Mouse (Mus musculus): Measurements from ENCODE around the gene Sh3bgrl.

Sh3bgrl gene

DNA sequence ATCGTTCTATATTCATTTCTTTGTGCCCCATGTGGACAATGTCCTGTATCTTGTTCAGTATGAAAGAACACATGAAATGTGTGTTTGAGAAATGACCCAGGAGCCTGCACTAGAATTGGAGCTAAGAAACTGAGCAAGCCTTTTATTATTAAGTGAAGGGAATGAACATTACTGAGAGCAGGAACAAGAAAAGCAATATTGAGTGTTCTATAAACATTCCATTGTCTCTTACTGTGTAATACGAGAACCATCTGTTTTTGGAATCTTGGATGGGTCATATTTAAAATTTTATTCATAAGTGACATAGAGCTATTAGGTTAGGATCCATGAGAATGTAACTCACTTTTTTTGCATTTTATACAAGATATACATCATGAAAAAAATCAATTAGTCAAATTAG is 36.7 kb downstream of the Sh3bgrl start:
- in situ Hi-C loops (cut with MseI, MboI) = no loop called here

DNA sequence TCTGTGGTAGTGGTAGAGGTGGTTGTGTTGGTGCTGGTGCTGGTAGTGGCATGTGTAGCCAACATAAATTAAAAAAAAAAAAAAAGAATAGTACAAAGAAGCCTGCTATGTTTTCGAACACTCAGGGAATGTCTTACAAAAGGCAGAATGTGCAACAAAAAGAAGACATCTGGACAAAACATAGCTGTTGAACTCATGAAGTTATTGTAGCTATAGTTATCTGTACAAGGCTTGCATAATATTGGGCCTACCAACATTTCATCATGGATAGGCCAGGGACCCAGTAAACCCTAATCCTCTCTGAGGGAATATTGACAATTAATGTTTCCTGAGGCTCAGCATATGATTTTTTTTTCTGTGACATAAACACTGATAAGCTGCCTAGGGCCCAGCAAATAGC is 37.3 kb downstream of the Sh3bgrl start:
- in situ Hi-C loops (cut with MseI, MboI) = no loop called here

DNA sequence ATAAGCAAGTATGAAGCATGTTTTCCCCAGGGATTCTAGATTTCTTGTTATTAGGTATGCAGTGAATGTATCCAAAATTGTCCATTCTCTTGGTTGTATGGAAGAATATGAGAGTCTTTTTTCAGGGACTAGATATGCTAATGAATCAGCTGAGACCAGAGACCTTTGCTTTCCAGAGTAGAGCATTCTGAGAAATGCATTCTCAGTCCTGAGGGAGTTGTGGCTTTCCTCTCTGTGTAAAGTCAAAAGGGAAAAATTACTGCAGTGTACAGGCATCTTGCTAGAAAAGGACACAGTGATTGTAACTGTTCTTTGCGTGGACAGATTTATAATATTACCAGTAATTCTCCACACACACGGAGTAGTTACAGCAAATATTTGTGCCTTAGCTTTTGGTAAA is 38.3 kb downstream of the Sh3bgrl start:
- in situ Hi-C loops (cut with MseI, MboI) = no loop called here

DNA sequence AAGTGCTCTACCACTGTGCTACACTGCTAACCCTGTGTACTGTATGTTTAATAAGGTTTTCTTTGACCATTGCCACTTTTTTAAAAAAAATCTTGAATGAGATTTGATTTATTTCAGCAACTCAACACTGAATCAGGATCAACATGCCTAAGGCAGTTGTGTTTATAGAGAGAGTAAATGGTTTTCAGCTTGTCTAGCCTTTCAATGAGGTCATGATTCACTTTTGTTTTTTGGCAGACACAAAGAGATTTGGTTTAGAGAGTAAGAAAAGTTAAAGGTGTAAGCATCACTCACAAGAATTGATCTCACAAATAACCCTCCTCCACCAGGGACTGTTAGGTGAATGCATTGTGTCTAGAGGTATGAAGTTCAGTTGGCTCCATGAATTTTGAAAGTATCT is 41.1 kb downstream of the Sh3bgrl start:
- in situ Hi-C loops (cut with MseI, MboI) = no loop called here

DNA sequence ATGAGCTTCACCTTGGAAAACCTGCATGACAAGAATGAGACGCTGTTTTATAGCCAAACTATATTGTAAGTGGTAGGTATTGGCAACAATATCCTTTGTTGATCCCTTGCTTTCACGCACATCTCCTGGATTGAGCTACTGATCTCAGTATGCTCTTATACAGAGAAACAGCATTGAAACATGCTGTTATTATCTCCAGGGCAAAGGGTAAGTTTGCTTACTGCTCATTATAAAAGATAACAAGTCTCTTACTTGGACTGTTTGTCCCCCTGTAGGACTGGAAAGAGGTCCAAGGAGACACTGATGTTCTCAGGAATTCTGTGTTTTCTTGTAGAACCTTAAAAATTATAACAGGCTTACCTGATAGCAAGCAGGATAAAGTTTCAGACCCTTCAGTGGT is 41.7 kb downstream of the Sh3bgrl start:
- in situ Hi-C loops (cut with MseI, MboI) = no loop called here

DNA sequence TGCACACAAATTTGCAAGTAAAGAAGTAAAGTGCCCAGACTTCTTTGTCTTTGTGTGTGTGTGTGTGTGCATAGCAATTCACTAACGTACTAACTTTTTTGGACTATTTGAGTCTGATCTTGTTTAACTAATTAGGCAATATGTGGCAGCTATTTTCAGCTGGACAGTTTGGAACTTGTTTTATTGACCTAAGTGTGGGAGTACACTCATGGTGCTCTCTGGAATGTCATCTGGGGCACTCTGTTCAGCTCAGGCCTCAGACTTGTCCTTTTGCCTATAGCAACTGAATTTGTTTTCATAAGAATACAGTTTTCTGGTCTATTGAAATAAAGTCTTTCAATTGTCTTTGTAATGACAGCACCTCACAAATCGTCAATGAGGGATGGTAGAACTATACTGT is 42.1 kb downstream of the Sh3bgrl start:
- in situ Hi-C loops (cut with MseI, MboI) = no loop called here

DNA sequence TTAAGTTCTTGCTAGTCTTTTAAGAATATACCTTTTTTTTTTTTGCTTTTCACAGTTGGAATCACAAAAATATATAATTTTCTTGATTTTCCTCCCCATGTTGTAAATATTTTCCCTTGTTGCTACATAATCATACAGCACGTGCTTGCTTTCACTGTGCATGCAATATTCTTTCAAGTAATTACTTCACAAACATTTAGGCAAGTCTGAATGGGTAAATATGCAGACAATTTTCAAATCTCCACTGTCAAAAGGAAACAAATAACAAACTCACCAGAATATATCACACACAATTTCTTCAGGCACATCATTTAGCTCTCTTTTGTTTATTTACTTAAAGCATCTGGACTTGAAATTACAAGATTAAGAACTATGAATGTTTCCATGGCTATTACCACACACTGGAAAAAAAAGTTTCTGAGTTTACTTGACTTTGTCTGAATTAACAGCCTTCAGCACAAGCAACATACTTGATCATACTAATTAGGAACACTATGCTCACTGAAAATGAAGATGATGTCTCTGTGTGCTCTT is 46.2 kb downstream of the Sh3bgrl start:
- in situ Hi-C loops (cut with MseI, MboI) = no loop called here

DNA sequence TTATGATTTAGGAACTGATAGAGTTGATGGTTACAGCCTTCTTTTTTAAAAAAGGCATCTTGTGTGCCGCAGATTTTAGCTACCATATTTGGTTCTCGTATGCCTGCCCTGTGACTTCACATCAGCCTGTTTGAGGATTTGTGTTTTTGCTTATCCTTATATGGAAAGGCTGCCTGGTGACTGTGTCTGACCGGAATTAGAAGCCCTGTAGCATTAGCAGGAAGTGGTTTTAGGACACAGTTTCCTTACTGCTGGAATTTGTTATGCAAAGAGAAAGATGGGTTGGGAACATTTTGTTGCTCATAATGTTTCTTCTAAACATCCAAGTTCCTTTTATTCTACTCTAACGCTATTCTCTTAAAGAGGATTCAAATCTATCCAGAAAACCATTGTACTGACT is 47.1 kb downstream of the Sh3bgrl start:
- in situ Hi-C loops (cut with MseI, MboI) = no loop called here

DNA sequence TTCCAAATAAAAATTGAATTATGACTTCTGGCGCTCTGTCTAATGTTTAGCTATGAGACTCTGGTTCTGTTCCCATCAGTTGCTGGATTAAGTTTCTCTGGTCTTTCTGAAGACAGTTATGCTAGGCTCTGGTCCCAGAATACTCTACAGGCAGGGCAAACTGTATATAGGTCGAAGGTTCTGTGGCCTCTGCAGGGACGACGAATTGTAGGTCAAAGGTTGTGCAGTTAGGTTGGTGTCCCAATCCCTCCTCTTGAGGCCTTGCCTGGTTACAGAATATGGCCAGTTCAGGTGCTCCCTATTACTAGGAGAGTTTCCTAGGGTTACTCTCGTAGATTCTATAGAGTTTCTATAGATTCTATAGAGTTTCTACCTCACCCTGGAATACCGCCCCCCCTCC is 50.6 kb downstream of the Sh3bgrl start:
- in situ Hi-C loops (cut with MseI, MboI) = no loop called here

DNA sequence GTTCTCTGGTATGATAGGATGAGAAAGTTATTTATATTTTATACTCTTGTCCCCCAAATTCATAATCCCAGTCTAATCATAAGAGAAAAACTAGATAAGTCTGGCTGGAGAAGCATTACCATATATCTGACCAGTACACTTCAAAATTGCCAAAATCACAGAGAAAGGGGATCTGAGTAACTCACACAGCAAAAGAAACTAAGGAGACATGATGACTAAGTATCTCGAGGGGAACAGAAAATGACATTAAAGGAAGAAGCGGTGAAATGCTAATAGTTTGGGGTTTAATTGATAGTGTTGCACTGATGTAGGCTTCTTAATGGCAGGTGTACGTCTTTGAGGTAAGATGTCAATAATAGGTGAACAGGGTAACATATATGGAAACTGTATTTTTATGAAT is 51.9 kb downstream of the Sh3bgrl start:
- in situ Hi-C loops (cut with MseI, MboI) = no loop called here

DNA sequence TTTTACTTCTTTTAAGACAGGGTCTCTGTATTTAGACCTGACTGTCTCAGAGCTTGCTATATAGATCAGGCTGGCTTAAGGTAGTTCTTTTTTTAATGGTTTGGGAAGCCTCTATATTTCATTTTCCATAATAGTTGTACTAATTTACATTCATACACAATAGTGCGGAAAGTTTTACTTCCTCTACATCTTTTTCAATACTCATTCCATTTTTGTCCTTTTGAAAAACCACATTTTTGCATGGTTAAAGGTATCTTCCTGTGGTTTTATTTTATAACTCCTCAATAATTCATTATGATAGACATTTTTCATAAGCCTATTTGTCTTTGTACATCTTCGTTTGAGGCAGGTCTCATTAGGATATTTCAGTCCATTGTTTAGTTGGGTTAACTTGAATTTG is 56.1 kb downstream of the Sh3bgrl start:
- in situ Hi-C loops (cut with MseI, MboI) = no loop called here

DNA sequence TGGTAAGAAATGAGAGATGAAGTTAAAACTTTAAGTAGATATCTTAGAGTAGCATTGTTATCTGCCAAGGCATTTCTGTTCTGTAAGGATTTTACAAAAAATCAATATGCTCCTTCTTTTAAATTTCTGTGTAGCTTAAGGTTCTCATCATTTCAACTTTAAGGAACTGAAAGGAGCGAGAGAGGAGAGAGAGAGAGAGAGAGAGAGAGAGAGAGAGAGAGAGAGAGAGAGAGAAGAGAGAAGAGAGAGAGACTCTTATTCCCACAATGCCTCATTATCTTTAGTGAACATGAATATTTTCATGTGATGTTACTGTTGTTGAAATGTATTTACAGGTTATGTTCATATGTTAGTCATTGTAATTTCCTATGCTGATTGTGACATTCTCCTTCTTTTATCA is 65.2 kb downstream of the Sh3bgrl start:
- in situ Hi-C loops (cut with MseI, MboI) = no loop called here

DNA sequence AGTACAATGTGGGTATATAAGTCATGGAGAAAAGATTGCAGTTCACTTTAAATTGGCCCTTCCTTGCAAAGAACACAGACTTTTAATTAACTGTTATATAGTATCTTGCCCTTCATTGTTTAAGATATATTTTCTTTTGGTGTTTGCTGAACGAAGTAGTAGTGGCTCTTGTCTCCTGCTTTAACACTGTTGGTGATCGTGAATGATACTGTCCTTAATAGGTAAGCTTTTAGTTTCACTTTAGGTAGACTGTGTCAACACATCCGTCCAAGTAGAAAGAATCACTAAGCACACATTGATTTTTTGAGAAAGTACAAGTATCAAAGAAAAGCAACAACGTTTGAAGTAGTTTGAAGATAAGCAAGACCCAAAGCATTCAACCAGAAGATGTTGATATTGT is 65.7 kb downstream of the Sh3bgrl start:
- in situ Hi-C loops (cut with MseI, MboI) = no loop called here

DNA sequence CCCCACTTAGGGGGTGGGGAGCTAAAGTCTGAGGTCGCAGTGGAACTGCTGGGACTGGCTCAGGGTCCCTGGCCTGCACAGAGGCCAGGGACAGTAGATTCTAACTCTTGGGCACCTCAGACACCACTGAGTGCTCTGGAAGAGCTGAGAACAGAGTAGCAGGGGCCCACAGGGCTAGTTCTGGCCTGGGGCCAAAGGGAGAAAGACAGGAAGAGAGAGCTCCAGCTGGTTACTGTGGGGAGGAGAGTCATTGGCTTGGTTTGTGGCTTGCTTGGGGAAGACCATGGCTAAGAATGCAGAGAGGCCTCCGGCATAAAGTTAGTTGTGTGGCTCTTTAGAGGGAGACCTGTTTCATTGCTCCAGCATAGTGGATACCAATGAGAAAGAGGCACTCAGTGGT is 79.9 kb downstream of the Sh3bgrl start:
- in situ Hi-C loops (cut with MseI, MboI) = no loop called here

DNA sequence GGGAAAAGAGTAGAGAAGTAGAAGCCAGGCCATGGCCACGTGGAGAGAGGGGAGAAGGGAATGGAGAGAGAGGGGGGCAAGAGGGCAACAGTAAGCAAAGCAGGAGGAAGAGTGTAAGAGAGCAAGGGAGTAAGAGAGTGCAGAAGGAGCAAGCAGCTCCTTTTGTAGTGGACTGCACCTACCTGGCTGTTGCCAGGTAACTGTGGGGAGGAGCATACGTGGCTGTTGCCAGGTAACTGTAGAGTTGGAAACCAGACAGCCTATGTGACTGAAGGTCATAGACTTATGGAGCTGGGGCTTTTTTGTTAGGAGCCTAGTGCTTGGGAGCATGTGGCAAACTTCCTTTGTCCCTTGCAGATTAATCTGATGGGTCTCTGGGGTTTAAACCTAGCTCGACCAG is 80.3 kb downstream of the Sh3bgrl start:
- in situ Hi-C loops (cut with MseI, MboI) = no loop called here

DNA sequence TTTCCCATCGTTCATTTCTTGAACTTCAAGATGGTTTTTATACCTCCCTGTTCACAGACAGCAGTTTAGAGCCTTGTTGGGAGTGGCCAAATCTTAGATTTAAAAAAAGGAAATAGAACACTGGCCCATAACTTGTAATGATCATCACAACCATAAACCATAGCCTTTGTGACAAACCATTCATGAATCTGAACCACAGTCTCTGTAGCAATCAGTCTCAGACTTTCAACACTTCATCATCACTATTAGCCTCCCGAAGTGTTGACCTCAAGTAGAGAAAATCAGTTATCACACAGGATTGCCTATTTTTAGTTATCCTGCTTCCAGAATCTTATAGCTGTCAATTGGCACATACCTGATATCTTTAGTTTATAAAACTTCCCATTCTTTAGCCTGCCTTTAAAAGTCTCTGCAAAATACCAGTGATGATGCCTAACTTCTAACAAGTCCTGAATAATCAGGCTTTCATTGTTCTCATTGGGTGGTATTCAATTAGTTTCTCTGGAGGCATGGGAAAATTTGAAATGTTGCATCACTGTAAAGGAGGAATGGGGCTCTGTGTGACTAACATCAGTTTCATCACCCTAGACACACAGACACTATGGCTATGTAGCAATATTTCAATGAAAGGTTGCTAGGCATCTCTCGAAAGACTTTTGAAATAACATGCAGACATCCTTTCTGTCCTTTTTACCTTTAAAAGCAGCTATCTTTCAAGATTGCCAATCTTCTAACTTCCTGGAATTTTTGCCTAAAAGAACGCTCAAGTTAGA is 89.7 kb downstream of the Sh3bgrl start:
- in situ Hi-C loops (cut with MseI, MboI) = no loop called here

DNA sequence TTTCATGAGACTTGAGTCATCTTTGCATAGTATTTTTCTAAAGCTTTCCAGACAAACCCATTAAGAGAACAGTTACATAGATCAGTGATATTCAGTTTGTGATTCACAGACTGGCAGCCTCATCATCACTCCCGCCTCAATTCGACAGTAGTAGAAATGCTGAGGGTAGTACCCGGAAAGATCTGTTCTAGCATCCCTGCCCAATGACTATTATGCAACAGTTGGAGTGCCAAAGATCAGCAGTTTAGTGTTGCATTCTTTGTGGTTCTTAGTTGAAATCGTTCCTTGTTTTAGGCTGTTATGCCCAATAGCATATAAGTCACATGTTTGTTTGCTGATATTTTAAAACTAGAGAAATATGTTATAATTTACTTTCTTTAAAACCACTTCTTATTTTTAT is 94.4 kb downstream of the Sh3bgrl start:
- in situ Hi-C loops (cut with MseI, MboI) = no loop called here

DNA sequence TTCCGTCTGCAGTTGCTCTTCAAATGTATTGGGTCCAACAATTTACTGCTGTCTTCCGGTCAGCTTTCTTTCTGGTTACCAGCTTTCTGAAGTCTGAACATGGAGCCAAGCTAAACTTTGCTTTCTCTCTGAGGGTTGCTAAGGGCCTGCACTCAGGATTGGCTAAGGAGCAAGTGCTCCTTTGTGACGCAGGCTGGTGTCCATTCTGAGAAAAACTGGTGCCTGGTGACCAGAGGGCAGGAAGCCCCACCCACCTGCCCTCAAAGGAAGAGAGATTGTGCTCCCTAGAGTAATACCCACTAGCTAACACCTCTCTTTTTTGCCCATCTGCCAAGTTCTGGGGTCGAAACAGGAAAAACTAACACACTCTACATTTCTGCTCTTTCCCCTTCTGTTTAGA is 95.8 kb downstream of the Sh3bgrl start:
- in situ Hi-C loops (cut with MseI, MboI) = no loop called here

DNA sequence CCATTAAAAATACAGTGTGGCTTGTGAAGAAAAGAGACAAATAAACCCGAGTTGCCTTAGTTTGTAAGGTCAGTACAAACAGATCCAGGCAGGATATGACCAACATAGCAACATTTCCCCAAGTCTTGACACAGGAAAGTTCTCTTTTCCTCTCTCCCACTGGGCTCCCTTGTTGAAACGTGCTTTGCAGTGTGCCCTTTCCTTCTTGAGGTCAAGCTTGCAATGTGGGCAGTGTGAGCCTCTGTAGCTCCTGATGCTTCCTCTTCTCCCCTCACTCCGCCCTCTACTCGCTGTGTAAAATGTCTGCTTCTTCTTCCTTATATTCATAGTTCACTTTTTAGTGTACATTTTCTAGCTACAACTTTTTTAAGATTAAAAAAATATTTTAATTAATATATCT is 96.3 kb downstream of the Sh3bgrl start:
- in situ Hi-C loops (cut with MseI, MboI) = no loop called here

DNA sequence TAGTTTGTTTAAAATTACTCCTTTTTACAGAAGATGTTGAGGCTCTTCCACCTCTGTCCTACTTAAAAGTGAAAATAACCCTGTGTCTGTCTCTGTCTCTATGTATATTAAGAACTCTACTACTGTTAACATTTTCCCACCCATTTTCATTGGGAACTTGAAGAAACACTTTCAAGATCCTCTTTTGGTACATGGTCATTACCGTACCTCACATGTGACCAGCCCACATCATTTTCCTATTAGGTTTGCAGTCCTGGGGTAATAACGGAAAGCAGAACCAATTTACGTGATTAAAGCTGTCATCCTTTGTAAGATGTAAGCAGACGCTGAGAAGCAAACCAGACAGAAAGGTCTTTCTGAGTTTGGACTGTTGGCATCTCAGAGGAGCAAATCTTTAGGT is 101.3 kb downstream of the Sh3bgrl start, which contains the start of gene Gm6377:
TSS of gene Gm6377 (plus strand) at position 289 of the 400 bp plus-strand sequence.
- in situ Hi-C loops (cut with MseI, MboI) = no loop called here

DNA sequence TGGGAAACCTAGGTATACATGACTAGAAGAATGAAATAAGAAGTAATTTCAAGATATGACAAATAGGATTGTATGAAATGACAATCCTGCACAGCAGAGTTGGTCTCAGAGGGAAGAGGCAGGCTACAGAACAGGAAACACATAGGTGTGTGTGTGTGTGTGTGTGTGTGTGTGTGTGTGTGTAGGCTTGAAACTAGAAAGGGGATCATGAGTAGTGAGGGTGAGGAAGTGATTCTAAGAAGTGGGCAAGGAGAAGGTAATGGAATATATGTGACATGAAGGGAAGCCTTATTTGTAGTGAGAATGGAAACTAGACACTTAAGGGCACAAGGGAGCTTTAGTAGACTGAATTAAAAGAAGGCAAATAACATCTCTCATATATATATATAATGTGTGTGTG is 112.7 kb downstream of the Sh3bgrl start:
- in situ Hi-C loops (cut with MseI, MboI) = no loop called here

DNA sequence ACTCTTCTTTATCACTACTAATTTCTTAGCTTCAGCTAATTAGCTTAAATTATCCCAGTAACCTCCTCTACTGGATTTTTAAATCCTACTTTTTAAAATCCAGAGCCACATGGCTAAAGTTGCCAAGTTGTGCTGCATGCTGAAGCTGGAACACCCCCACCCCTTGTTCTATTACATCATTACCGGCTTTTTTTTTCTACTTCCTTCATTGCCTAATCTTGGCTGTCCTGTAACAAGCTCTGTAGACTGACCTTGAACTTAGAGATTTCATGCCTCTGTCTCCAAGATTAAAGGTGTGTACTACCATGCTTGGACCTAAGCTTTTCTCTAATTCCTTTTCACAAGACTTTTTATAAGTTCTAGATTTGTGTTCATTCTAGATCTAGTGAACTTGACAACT is 133.6 kb downstream of the Sh3bgrl start:
- in situ Hi-C loops (cut with MseI, MboI) = no loop called here

DNA sequence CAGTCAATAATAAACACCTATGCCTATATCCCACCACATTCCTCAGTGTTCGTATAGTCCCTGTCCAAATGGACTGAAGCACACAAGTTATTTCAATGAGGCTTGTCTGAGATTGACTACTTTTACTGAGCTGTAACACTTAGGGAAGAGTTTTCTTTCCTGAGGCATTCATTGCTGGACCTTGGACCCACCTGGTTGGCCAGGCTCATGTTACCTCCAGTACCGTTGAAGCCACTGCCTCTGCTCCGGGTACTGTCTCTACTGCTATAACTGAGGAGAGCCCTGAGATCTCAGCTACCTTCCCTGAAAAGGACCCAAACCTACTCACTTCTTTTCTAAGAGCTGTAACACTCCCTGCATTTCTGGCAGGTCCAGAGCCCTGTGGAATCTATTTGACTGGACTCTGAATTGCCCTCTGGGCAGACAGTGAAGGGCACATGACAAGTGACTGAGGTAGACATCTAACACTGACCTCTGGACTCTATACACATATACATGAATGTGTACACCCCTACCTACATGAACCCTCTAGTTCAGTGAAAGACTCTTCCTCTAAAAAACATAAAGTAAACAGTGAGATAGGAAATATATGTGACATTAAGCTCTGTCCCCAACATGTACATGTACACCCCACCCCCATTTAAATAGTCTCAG is 140.3 kb downstream of the Sh3bgrl start:
- in situ Hi-C loops (cut with MseI, MboI) = no loop called here
